Mouse (Mus musculus) liver, adult 2 months (tissue): ENCODE results near the gene Acbd3. TPM values are rescaled to one million over a fixed set of nuclear protein-coding genes. Genes with fewer than 3 reads are reported as not detected.

Experiments
- DNase-seq: peaks from one replicate; pipeline ENCODE4 v3.0.0-alpha.2; 2011; ENCODE audit warnings: low read depth, low spot score; ENCODE audit errors: extremely low read depth
- H3K27ac ChIP-seq: fragments of 200-500 bp; replicated peaks from 2 replicates; pipeline ENCODE4 v1.5.1; 2012; ENCODE audit warnings: low read depth, mild to moderate bottlenecking, control low read depth, inconsistent platforms, low read length; ENCODE audit not compliant: insufficient read depth
- H3K27me3 ChIP-seq: fragments of 200-500 bp; 2 replicates; pipeline ENCODE4 v1.6.1; 2012; ENCODE audit warnings: mild to moderate bottlenecking, moderate library complexity, low read length, inconsistent platforms; ENCODE audit not compliant: control insufficient read depth, insufficient read depth
- H3K36me3 ChIP-seq: fragments of 200-500 bp; 2 replicates; pipeline ENCODE4 v1.6.1; 2012; ENCODE audit warnings: low read length, inconsistent platforms; ENCODE audit not compliant: control insufficient read depth, insufficient read depth
- H3K4me1 ChIP-seq: fragments of 200-500 bp; 2 replicates; pipeline ENCODE4 v1.6.1; 2011; ENCODE audit warnings: low read length; ENCODE audit not compliant: control insufficient read depth, insufficient read depth
- H3K4me3 ChIP-seq: fragments of 200-500 bp; 2 replicates; pipeline ENCODE4 v1.5.1; 2011; ENCODE audit warnings: low read depth, mild to moderate bottlenecking, control low read depth, low read length, moderate library complexity; ENCODE audit not compliant: insufficient read depth
- H3K79me2 ChIP-seq: fragments of 200-500 bp; 2 replicates; pipeline ENCODE4 v1.6.1; 2012; ENCODE audit warnings: inconsistent platforms, mild to moderate bottlenecking, low read length, moderate library complexity; ENCODE audit not compliant: control insufficient read depth, insufficient read depth
- H3K9ac ChIP-seq: fragments of 200-500 bp; 2 replicates; pipeline ENCODE4 v1.6.1; 2012; ENCODE audit warnings: low read depth, mild to moderate bottlenecking, control low read depth, inconsistent platforms, low read length
- CTCF ChIP-seq: fragments of 200-500 bp; IDR thresholded peaks from 2 replicates; pipeline ENCODE4 v1.5.1; 2011; ENCODE audit warnings: low read depth, low read length, control low read depth
- POLR2A ChIP-seq: fragments of 200-500 bp; IDR thresholded peaks from 2 replicates; pipeline ENCODE4 v1.6.1; 2011; ENCODE audit warnings: low read length, control low read depth; ENCODE audit not compliant: insufficient read depth; ENCODE audit errors: extremely low read depth
- WGBS: fragments of 180-500 bp; shearing (Covaris S2); methylation state at CpG from one replicate; pipeline ENCODE4 v1.1.7; 2018; 5-methylcytosine and 5-hydroxymethylcytosine counted together
- polyA plus RNA-seq: library from polyadenylated mRNA; depleted of rRNA; stranded (reverse); fragments of >200 nt; gene quantifications from 2 replicates; pipeline ENCODE4 v1.2.3, GENCODE M21; 2012
- total RNA-seq: library from RNA; depleted of rRNA; stranded (reverse); fragments of >200 nt; gene quantifications from 2 replicates; pipeline ENCODE4 v1.2.3, GENCODE M21; 2014

The Acbd3 gene
- total and polyA plus RNA-seq, 2 experiments: 6.3 to 13.1 TPM

DNA sequence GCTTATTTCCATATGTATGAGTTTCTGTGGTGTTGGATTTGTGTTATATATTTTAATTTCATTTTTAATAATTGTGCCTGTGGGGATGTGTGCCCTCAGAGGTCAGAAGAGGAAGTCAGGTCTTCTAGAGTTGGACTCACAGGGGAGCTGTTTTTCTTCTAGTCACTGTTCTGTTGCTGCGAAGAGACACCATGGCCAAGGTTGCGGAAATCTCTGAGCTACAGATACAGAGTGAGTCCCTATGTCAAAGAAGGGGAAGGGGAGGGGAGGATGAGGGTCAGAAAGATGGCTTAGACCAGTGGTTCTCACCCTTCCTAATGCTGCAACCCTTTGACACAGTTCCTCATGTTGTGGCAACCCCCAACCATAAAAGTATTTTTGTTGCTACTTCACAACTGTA, 30.9 kb downstream of the Acbd3 start:
- Histone ChIP-seq H3K36me3 (peaks cover 19% of the 10 kb centered on the region), H3K4me3 (no peak overlapping the region), H3K27me3 (no peaks in the 10 kb centered on the region), H3K27ac (no peak overlapping the region), H3K9ac (no peak overlapping the region), H3K4me1 (peaks cover 11% of the 10 kb centered on the region), H3K79me2 (no peaks in the 10 kb centered on the region)
- WGBS: 94% methylated on average over 2 of the region's 2 CpGs
- no peak for TF ChIP-seq POLR2A
- no peak for TF ChIP-seq CTCF
- no peak for DNase-seq

DNA sequence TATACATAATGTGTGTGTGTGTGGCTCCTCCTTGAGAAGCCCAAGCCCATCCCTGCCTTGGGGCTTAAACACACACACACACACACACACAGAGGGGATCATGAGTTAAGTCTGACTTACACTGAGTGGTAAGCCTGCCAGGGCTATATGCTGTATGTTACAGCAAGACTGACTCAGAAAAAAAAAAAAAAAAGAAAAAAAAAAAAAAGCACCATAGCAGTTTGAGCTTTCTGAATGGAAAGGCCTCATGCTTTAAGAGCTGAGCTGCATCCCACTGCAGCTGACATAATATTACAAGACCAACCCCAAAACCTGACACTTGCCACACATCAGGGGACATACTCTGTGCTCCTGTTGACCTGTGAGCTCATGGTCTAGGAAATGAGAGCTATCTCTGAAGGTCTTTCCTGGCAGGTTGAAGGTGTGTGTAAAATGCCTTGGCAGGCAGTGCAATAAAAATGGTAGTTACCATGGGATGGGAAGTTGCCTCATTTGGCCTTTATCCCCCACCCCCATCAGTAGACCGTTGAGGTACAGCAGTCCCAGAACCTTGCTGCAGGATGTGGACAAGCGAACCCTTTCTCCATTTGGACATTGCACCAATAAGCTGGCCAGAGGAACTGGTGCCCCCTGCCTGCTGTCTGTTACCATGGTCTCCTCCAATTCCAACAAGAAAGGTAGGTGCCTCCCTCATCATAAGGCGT, 31.6 kb downstream of the Acbd3 start:
- Histone ChIP-seq H3K4me1 (peaks cover 11% of the 10 kb centered on the region), H3K9ac (no peak overlapping the region), H3K27ac (peak overlapping the region; percentile 7; the same call in 1 of the 2 replicates), H3K4me3 (no peak overlapping the region), H3K36me3 (peaks cover 15% of the 10 kb centered on the region), H3K79me2 (no peaks in the 10 kb centered on the region), H3K27me3 (no peaks in the 10 kb centered on the region)
- TF ChIP-seq POLR2A: no peak
- 0 out of 2 replicates have a peak, but pooled peaks have one; percentile 21 for TF ChIP-seq CTCF
- 20% methylated on average over 3 of the region's 3 CpGs for WGBS
- DNase-seq: no peak

DNA sequence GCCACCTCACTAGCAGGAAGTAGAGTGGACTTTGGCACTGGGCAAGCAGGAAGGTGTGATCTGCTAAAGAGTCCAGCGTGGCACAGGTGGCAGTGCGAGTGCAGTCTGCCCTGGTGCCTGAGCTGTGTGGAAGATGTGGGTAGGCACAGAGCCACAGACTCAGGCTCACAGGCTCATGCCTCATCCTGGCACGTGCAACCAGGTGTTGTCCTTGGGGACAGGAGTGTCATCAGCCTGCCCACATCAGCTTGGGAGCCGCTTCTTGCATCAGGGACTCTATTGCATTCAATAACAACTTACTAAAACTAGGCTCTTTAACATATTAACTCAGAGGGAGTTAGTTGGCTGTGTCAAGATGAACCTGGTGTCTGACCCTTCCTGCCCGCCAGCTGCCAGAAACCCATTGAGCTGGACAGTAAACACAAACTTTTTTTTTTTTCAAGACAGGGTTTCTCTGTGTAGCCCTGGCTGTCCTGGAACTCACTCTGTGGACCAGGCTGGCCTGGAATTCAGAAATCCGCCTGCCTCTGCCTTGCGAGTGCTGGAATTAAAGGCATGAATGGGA, 32.2 kb downstream of the Acbd3 start:
- Histone ChIP-seq H3K9ac (no peak overlapping the region), H3K27ac (peak overlapping the region; percentile 7; the same call in 1 of the 2 replicates), H3K36me3 (peaks cover 9% of the 10 kb centered on the region; the same call in 1 of the 2 replicates), H3K4me3 (no peak overlapping the region), H3K79me2 (no peaks in the 10 kb centered on the region), H3K27me3 (no peaks in the 10 kb centered on the region), H3K4me1 (peaks cover 11% of the 10 kb centered on the region)
- TF ChIP-seq CTCF (no peak), POLR2A (no peak)
- DNase-seq: peak; percentile 88
- WGBS: 29% methylated on average over 7 of the region's 7 CpGs

DNA sequence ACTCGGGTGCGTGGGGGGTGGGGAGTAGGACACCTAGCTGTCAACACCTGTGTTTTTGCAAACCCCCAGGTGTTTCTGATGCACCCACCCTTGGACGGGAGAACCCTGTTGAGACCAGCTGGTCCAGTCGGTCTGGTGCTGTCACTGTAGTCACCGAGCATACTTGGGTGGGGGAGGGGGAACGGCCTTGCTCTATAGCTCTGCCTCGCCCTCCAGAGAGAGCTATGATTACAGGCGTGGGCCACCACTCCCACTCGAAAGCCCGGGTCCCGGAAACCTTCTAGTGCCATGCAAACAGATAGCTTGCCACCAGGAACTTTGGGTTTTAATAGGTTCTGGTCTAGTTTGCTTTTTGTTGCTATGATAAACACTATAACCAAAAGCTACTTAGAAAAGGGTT, 36.3 kb downstream of the Acbd3 start:
- no peak overlapping the region for H3K27ac ChIP-seq
- peaks cover 11% of the 10 kb centered on the region for H3K4me1 ChIP-seq
- no peak overlapping the region for H3K4me3 ChIP-seq
- no peaks in the 10 kb centered on the region for H3K36me3 ChIP-seq
- no peak for DNase-seq
- no peak for TF ChIP-seq POLR2A
- TF ChIP-seq CTCF: no peak
- H3K27me3 ChIP-seq: no peaks in the 10 kb centered on the region
- no peak overlapping the region for H3K9ac ChIP-seq
- H3K79me2 ChIP-seq: no peaks in the 10 kb centered on the region
- WGBS: 84% methylated on average over 11 of the region's 11 CpGs

DNA sequence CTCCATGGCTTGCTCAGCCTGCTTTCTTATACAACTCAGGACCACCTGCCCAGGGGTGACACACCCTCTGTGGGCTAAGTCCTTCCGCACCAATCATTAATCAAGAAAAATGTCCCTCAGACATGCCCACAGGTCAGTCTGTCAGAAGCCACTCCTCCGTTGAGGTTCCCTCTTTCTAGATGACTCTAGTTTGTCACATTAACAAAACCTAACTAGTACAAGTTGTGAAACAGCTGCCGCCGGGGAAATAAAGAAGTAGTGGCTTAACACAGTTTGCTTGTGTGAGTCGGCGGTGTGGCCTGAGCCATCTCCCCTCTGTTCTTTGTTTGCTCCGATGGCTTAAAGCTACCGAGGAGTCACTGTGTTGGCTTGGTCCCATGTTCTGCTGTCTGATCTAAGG, 36.8 kb downstream of the Acbd3 start:
- DNase-seq: no peak

DNA sequence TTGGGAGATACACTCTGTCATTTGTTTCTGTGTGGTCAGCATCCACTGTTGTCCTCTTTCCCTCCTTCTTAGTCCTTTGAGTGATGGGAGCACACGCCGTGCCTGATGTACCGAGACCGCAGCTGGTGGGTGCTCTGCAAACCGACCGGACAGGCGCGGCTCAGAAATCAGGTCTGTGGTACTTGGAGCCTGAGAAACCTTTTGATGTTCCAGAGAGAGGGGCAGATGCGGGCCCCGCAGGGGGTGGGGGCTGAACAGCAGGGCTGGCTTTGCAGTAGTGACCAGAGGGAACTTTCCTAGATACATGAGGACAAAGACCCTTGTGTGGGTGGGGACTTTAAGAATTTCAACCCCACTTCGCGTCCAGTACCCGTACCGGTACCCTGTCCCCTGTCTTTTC, 37.5 kb downstream of the Acbd3 start:
- Histone ChIP-seq H3K27ac (no peak overlapping the region), H3K9ac (no peak overlapping the region), H3K79me2 (no peaks in the 10 kb centered on the region), H3K36me3 (no peaks in the 10 kb centered on the region), H3K27me3 (no peaks in the 10 kb centered on the region), H3K4me3 (no peak overlapping the region), H3K4me1 (peaks cover 6% of the 10 kb centered on the region)
- no peak for DNase-seq
- TF ChIP-seq POLR2A (no peak), CTCF (no peak)
- WGBS: 30% methylated on average over 14 of the region's 14 CpGs

More for the DNA sequence above, 36.8 kb downstream of the Acbd3 start:
- TF ChIP-seq POLR2A: no peak
- no peak for TF ChIP-seq CTCF
- Histone ChIP-seq H3K27ac (no peak overlapping the region), H3K27me3 (no peaks in the 10 kb centered on the region), H3K36me3 (no peaks in the 10 kb centered on the region), H3K9ac (no peak overlapping the region), H3K79me2 (no peaks in the 10 kb centered on the region), H3K4me1 (peaks cover 8% of the 10 kb centered on the region), H3K4me3 (no peak overlapping the region)
- 71% methylated on average over 8 of the region's 8 CpGs for WGBS
